Mouse (Mus musculus) gastrocnemius, postnatal 36 days (tissue): ENCODE measurements around the gene D10Wsu102e. TPM values are rescaled to one million over a fixed set of nuclear protein-coding genes. Genes with fewer than 3 reads are reported as not detected.
"Not testable (repeated sequence)": the region's sequence is repeated elsewhere in the genome, so short reads cannot be mapped to it uniquely, and the experiment has no call there.

Experiments
- DNase-seq, 2 experiments: peaks; one replicate each; pipeline ENCODE4 v3.0.0; 2022
- intact Hi-C: fragments of 180-260 bp; cut with DNase I; formaldehyde crosslinking; loops from one replicate; pipeline ENCODE4 v1.15.1; 2025
- total RNA-seq, 2 experiments: library from RNA; stranded (reverse); gene quantifications; 2 replicates each; pipeline ENCODE4 v1.2.3; 2021

The D10Wsu102e gene
- total RNA-seq, 2 experiments from 2014 or later: 0.54 to 0.66 TPM

- no peak for DNase-seq
- intact Hi-C loops: no loop called here
These were observed 23.8 kb downstream of the D10Wsu102e start for GRCm38 (mm10) chr10:83383863-83384262.

- intact Hi-C loops: no loop called here
- DNase-seq: no peak
These were observed 24.6 kb downstream of the D10Wsu102e start for GRCm38 (mm10) chr10:83384456-83385215.

GRCm38 (mm10) chr10:83385330-83385910 lies 25.4 kb downstream of the D10Wsu102e start:
- intact Hi-C loops: no loop called here
- DNase-seq: no peak

GRCm38 (mm10) chr10:83397336-83397735 lies 37.3 kb downstream of the D10Wsu102e start:
- DNase-seq: no peak
- intact Hi-C loops: no loop called here

GRCm38 (mm10) chr10:83400896-83401295 lies 40.9 kb downstream of the D10Wsu102e start:
- DNase-seq, intact Hi-C loops: not testable (repeated sequence)

GRCm38 (mm10) chr10:83405031-83405430 lies 45.0 kb downstream of the D10Wsu102e start:
- no peak for DNase-seq
- intact Hi-C loops: no loop called here

GRCm38 (mm10) chr10:83405711-83406110 lies 45.7 kb downstream of the D10Wsu102e start:
- intact Hi-C loops: no loop called here
- no peak for DNase-seq

GRCm38 (mm10) chr10:83407141-83407540 lies 47.1 kb downstream of the D10Wsu102e start:
- DNase-seq: no peak
- intact Hi-C loops: no loop called here

- DNase-seq, intact Hi-C loops: not testable (repeated sequence)
These were observed 58.4 kb downstream of the D10Wsu102e start for GRCm38 (mm10) chr10:83418466-83418865.

- intact Hi-C loops: loop anchor here (5.0 kb wide), 1 partner anchor 306 kb away; no protein-coding TSS in a partner anchor
- DNase-seq: no peak
These were observed 88.6 kb downstream of the D10Wsu102e start for GRCm38 (mm10) chr10:83448582-83448981.

GRCm38 (mm10) chr10:83457531-83457930 lies 97.5 kb downstream of the D10Wsu102e start:
- no peak for DNase-seq
- intact Hi-C loops: no loop called here

- intact Hi-C loops: no loop called here
- DNase-seq: no peak
These were observed 115.2 kb downstream of the D10Wsu102e start for GRCm38 (mm10) chr10:83475226-83475625.

GRCm38 (mm10) chr10:83477286-83477685 lies 117.3 kb downstream of the D10Wsu102e start:
- intact Hi-C loops: no loop called here
- no peak for DNase-seq

GRCm38 (mm10) chr10:83490506-83490905 lies 130.5 kb downstream of the D10Wsu102e start:
- intact Hi-C loops: no loop called here
- no peak for DNase-seq

GRCm38 (mm10) chr10:83497321-83497720 lies 137.3 kb downstream of the D10Wsu102e start:
- intact Hi-C loops: no loop called here
- DNase-seq: no peak

GRCm38 (mm10) chr10:83508962-83509660 lies 149.1 kb downstream of the D10Wsu102e start:
- intact Hi-C loops: no loop called here
- no peak for DNase-seq

- no peak for DNase-seq
- intact Hi-C loops: no loop called here
These were observed 151.3 kb downstream of the D10Wsu102e start for GRCm38 (mm10) chr10:83511304-83511703.

GRCm38 (mm10) chr10:83513736-83514135 lies 153.7 kb downstream of the D10Wsu102e start:
- intact Hi-C loops: no loop called here
- DNase-seq: no peak

GRCm38 (mm10) chr10:83520990-83521389 lies 161.0 kb downstream of the D10Wsu102e start:
- no peak for DNase-seq
- intact Hi-C loops: no loop called here

GRCm38 (mm10) chr10:83524238-83524637 lies 164.2 kb downstream of the D10Wsu102e start:
- intact Hi-C loops, DNase-seq: not testable (repeated sequence)

- intact Hi-C loops: no loop called here
- no peak for DNase-seq
These were observed 170.5 kb downstream of the D10Wsu102e start for GRCm38 (mm10) chr10:83530384-83530967.
